Mouse (Mus musculus): ENCODE results near the gene Rhov. TPM values are rescaled to one million over a fixed set of nuclear protein-coding genes. Genes with fewer than 3 reads are reported as not detected.

Rhov gene
- polyA plus RNA-seq, 1 experiment from 2014 or later = 1.0 TPM

DNA sequence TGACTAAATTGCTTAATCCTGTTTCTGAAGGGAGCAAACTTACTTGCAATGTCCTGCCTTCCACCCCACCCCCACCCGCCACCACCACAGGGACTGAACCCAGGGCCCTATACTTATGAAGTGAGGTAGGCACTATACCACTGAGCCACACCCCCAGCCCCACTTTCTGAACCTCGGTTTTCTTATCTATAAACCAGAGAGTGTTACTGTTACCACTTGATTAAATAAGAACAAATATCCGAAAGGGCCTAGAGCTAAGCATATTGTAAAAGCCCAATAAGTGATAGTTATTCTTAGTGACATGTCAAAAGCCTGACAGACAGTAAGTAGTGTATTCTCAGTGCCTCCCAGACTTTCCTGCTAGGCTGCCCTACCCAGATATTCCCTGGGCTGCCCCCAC lies 33.3 kb upstream of the Rhov start:
- H3K9me3 ChIP-seq (replicated peaks; ENCODE audit: control insufficient read depth, low read length) = no peaks in the 10 kb centered on the region
- H3K4me2 ChIP-seq (ENCODE audit: low read depth, low read length) = no peak overlapping the region
- peaks cover 16% of the 10 kb centered on the region for H3K4me1 ChIP-seq (ENCODE audit: control insufficient read depth, insufficient read depth, low read length)
- no peak overlapping the region for H3K9ac ChIP-seq (ENCODE audit: low read length)
- no peak overlapping the region for H3K4me3 ChIP-seq (ENCODE audit: low read length)
- no peaks in the 10 kb centered on the region for H3K27me3 ChIP-seq (ENCODE audit: control insufficient read depth, insufficient read depth, low read length)
- H3K27ac ChIP-seq (ENCODE audit: low read length) = no peak overlapping the region; the same call in 1 of the 2 replicates
- WGBS = 46% methylated on average over 3 of the region's 3 CpGs
- no peaks in the 10 kb centered on the region for H3K36me3 ChIP-seq (ENCODE audit: control insufficient read depth, insufficient read depth)
- no peak for ATAC-seq (replicated peaks; ENCODE audit: extremely low read depth, insufficient read depth, low FRiP score)

DNA sequence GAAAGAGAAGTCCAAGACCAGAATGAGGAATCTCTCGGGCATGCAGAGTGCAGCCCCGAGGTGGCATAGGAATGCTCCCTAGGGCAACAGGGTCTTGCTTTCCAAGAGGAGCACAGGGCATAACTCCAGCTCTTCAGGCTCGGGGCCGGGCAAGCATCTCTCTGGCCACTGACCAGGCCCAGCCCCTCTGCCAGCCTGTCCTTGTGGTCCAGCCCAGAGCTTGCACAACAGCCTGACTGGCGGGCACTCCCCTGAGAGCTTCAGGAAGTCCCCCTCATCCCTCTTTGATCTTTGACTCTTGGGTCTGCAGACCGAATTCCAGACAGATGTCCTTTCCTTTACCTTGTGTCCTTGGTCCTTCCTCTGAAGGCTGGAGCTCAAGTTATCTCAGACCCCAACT lies 31.8 kb upstream of the Rhov start:
- Histone ChIP-seq H3K36me3 (ENCODE audit: control insufficient read depth, insufficient read depth) (no peaks in the 10 kb centered on the region), H3K4me1 (ENCODE audit: control insufficient read depth, insufficient read depth, low read length) (peaks cover 16% of the 10 kb centered on the region), H3K27ac (ENCODE audit: low read length) (no peak overlapping the region), H3K9ac (ENCODE audit: low read length) (no peak overlapping the region), H3K4me3 (ENCODE audit: low read length) (no peak overlapping the region), H3K27me3 (ENCODE audit: control insufficient read depth, insufficient read depth, low read length) (no peaks in the 10 kb centered on the region), H3K4me2 (ENCODE audit: low read depth, low read length) (no peak overlapping the region), H3K9me3 (replicated peaks; ENCODE audit: control insufficient read depth, low read length) (no peaks in the 10 kb centered on the region)
- no peak for ATAC-seq (replicated peaks; ENCODE audit: extremely low read depth, insufficient read depth, low FRiP score)
- 63% methylated on average over 6 of the region's 6 CpGs for WGBS

DNA sequence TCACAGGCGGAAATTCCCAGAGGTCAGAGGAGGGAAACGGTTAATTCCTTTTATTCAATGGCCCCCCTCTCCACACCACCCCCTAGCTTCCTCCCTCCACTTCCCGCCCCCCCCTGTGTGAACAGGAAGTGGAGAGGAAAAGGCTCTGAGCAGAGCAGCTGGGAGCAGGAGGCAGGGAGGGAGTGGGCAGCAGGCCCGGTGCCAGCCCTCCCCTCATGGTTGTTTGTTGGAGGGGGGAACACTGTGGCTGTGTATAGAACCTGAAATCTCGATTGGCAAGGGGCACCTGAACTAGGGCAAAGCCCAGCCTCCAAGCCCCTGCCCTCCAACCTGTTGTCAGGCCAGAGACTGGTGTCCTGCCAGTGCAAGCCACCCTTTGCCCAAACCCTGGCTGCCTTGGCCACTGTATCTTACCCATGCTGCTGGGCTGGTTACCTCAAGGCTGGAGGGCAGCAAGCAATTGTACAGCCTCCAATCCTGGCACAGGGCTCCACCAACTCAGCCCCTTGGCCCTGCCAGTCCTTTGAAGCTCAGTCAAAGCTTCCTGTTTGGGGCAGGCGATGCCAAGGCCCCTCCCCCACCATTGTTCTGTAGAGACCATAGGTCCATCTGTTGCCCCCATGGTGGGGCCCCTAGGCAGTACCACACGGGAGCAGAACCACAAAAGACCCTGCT lies 29.9 kb upstream of the Rhov start:
- Histone ChIP-seq H3K27ac (ENCODE audit: low read length) (peak overlapping the region; percentile 69), H3K4me1 (ENCODE audit: control insufficient read depth, insufficient read depth, low read length) (peaks cover 16% of the 10 kb centered on the region), H3K9me3 (replicated peaks; ENCODE audit: control insufficient read depth, low read length) (no peaks in the 10 kb centered on the region), H3K9ac (ENCODE audit: low read length) (peak overlapping the region; percentile 28), H3K4me2 (ENCODE audit: low read depth, low read length) (peak overlapping the region; percentile 61), H3K36me3 (ENCODE audit: control insufficient read depth, insufficient read depth) (peaks cover 7% of the 10 kb centered on the region), H3K27me3 (ENCODE audit: control insufficient read depth, insufficient read depth, low read length) (no peaks in the 10 kb centered on the region), H3K4me3 (ENCODE audit: low read length) (peak overlapping the region; percentile 36)
- 48% methylated on average over 7 of the region's 7 CpGs for WGBS
- ATAC-seq (replicated peaks; ENCODE audit: extremely low read depth, insufficient read depth, low FRiP score) = peak; percentile 45

DNA sequence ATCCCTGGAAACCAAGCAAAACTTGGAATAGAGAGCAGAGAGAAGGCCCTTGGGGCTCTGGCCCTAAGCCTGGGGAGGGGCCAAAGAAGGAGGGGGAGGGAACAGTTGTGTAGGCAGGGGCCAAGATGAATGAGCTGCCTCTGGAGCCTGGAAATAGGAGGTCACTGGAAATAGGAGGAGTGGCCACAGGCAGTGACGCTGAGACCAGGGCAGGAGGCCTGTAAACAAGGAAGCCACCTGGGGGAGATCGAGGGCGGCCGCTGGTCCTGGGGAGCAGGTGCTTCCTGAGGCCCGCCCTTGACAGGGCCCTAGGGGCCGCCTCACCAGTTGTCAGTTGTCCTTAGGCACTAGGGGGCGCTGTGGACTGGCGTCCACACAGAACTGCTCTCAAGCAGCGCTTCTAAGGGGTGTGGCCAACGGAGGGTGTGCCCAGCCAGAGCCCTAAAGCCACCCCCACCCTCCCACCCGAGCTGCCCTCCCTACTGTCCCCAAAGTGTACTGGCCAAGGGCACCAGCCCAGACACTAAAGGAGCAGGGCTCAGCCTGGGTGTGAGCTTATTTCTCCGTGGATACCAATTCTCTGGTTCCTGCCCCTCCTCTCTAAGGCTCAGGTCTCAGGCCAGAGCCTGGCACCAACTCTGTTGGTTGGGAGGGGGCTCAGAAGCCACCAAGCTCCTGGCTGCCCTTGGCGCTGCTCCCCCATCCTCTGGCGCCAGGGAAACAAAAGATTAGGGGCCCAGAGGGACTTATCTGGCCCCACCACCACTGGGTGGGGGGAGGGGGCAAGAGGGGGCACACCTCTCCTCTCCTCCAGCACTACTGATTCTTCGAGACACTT lies 29.1 kb upstream of the Rhov start:
- Histone ChIP-seq H3K27me3 (ENCODE audit: control insufficient read depth, insufficient read depth, low read length) (no peaks in the 10 kb centered on the region), H3K27ac (ENCODE audit: low read length) (peak overlapping the region; percentile 69), H3K36me3 (ENCODE audit: control insufficient read depth, insufficient read depth) (peaks cover 7% of the 10 kb centered on the region), H3K4me3 (ENCODE audit: low read length) (peak overlapping the region; percentile 36), H3K9me3 (replicated peaks; ENCODE audit: control insufficient read depth, low read length) (no peaks in the 10 kb centered on the region), H3K4me1 (ENCODE audit: control insufficient read depth, insufficient read depth, low read length) (peaks cover 16% of the 10 kb centered on the region), H3K4me2 (ENCODE audit: low read depth, low read length) (peak overlapping the region; percentile 61), H3K9ac (ENCODE audit: low read length) (peak overlapping the region; percentile 28)
- WGBS = 9% methylated on average over 15 of the region's 15 CpGs
- ATAC-seq (replicated peaks; ENCODE audit: extremely low read depth, insufficient read depth, low FRiP score) = peak; percentile 89

DNA sequence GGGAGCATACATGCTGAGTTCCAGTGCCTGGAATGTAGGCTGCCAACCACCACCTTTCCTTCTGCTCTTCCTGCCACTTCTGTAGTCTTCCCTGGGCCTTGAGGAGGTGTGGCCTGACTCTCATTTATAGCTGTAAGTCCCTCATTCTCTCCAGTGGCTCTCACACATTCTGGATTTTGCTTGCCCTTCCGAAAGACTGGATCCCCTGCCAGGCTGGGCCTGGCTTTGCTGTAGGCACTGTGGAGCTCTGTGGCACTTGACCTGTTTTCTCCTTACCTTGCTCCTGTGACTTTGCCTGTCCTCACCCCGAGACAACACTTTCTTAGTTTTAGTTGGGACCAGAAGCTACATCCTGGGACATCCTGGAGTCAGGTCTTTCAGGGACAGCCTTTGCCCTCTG lies 27.8 kb upstream of the Rhov start:
- Histone ChIP-seq H3K27ac (ENCODE audit: low read length) (peak overlapping the region; percentile 67), H3K4me1 (ENCODE audit: control insufficient read depth, insufficient read depth, low read length) (peaks cover 14% of the 10 kb centered on the region), H3K4me2 (ENCODE audit: low read depth, low read length) (no peak overlapping the region), H3K9me3 (replicated peaks; ENCODE audit: control insufficient read depth, low read length) (no peaks in the 10 kb centered on the region), H3K4me3 (ENCODE audit: low read length) (no peak overlapping the region), H3K9ac (ENCODE audit: low read length) (no peak overlapping the region), H3K36me3 (ENCODE audit: control insufficient read depth, insufficient read depth) (peaks cover 20% of the 10 kb centered on the region), H3K27me3 (ENCODE audit: control insufficient read depth, insufficient read depth, low read length) (no peaks in the 10 kb centered on the region)
- WGBS = 78% methylated on average over 2 of the region's 2 CpGs
- no peak for ATAC-seq (replicated peaks; ENCODE audit: extremely low read depth, insufficient read depth, low FRiP score)

DNA sequence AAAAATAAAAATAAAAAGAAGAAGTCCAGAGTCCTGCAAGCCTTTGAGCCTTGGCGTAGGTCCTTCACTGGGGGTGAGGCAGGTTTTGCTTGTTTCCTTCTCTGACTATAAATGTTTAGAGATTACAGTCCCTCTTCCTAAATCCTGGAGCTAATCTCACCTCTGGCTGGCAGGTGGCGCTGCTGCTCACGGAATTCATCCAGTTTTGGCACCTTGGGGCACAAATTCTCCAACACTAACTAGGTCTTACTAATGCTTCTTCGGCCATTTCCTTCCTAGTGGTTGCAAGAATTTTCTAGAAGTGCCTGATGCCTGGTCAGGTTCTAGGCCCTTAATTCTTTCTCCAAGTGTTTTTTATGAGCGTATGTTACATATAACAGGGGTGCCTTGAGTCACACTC lies 27.3 kb upstream of the Rhov start:
- ATAC-seq (replicated peaks; ENCODE audit: extremely low read depth, insufficient read depth, low FRiP score) = no peak
- Histone ChIP-seq H3K27me3 (ENCODE audit: control insufficient read depth, insufficient read depth, low read length) (no peaks in the 10 kb centered on the region), H3K9me3 (replicated peaks; ENCODE audit: control insufficient read depth, low read length) (no peaks in the 10 kb centered on the region), H3K9ac (ENCODE audit: low read length) (no peak overlapping the region), H3K4me3 (ENCODE audit: low read length) (no peak overlapping the region), H3K4me2 (ENCODE audit: low read depth, low read length) (no peak overlapping the region), H3K36me3 (ENCODE audit: control insufficient read depth, insufficient read depth) (peaks cover 25% of the 10 kb centered on the region), H3K4me1 (ENCODE audit: control insufficient read depth, insufficient read depth, low read length) (peaks cover 14% of the 10 kb centered on the region), H3K27ac (ENCODE audit: low read length) (peak overlapping the region; percentile 67)
- WGBS = 42% methylated on average over 5 of the region's 5 CpGs

DNA sequence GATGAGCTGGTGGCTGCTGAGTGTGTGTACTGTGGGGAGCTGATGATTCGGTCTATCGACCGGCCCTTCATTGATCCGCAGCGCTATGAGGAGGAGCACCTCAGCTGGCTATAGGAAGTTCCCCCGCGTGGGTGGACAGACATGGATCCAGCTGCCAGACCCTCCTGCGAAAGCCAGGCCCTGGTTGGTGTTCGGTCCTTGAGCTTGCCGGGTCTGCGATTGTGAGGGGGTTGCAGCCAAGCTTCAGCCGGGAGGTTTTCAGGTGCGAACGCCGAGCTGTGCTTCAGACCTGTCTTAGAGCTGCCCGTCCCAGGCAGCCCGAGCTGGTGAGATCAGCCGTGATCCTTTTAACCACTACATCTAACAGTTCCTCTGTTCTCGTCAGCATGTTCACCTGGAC lies 26.4 kb upstream of the Rhov start:
- ATAC-seq (replicated peaks; ENCODE audit: extremely low read depth, insufficient read depth, low FRiP score) = no peak
- H3K36me3 ChIP-seq (ENCODE audit: control insufficient read depth, insufficient read depth) = peaks cover 32% of the 10 kb centered on the region
- WGBS = 93% methylated on average over 19 of the region's 19 CpGs

DNA sequence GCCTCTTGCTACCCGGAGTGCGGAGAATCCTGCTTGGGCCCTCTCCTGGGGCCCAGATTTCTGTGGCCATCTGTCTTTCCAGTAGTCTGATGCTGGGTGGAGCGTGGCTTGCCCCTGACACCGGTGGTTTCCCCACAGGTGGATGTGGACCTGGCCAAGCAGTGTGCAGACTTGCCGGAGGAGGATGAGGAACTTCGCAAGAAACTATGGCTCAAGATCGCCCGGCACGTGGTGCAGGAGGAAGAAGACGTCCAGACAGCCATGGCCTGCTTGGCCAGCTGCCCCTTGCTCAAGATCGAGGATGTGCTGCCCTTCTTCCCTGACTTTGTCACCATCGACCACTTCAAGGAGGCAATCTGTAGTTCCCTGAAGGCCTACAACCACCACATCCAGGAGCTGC lies 25.7 kb upstream of the Rhov start:
- Histone ChIP-seq H3K4me2 (ENCODE audit: low read depth, low read length) (no peak overlapping the region), H3K27ac (ENCODE audit: low read length) (no peak overlapping the region), H3K9ac (ENCODE audit: low read length) (no peak overlapping the region), H3K27me3 (ENCODE audit: control insufficient read depth, insufficient read depth, low read length) (no peaks in the 10 kb centered on the region), H3K4me3 (ENCODE audit: low read length) (no peak overlapping the region), H3K9me3 (replicated peaks; ENCODE audit: control insufficient read depth, low read length) (no peaks in the 10 kb centered on the region), H3K36me3 (ENCODE audit: control insufficient read depth, insufficient read depth) (peaks cover 37% of the 10 kb centered on the region), H3K4me1 (ENCODE audit: control insufficient read depth, insufficient read depth, low read length) (peaks cover 14% of the 10 kb centered on the region)
- ATAC-seq (replicated peaks; ENCODE audit: extremely low read depth, insufficient read depth, low FRiP score) = no peak
- WGBS = 90% methylated on average over 12 of the region's 12 CpGs

More for the DNA sequence above, 26.4 kb upstream of the Rhov start:
- Histone ChIP-seq H3K4me1 (ENCODE audit: control insufficient read depth, insufficient read depth, low read length) (peaks cover 14% of the 10 kb centered on the region), H3K4me3 (ENCODE audit: low read length) (no peak overlapping the region), H3K9me3 (replicated peaks; ENCODE audit: control insufficient read depth, low read length) (no peaks in the 10 kb centered on the region), H3K27me3 (ENCODE audit: control insufficient read depth, insufficient read depth, low read length) (no peaks in the 10 kb centered on the region), H3K9ac (ENCODE audit: low read length) (no peak overlapping the region), H3K4me2 (ENCODE audit: low read depth, low read length) (no peak overlapping the region), H3K27ac (ENCODE audit: low read length) (no peak overlapping the region)

DNA sequence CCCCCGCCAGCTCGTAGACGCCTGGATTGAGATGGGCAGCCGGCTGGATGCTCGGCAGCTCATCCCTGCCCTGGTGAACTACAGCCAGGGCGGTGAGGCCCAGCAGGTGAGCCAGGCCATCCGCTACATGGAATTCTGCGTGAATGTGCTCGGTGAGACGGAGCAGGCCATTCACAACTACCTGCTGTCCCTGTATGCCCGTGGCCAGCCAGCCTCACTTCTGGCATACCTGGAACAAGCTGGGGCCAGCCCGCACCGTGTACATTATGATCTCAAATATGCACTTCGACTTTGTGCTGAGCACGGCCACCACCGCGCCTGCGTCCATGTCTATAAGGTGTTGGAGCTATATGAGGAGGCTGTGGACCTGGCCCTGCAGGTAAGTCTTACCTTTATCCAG lies 23.3 kb upstream of the Rhov start:
- no peak overlapping the region for H3K9ac ChIP-seq (ENCODE audit: low read length)
- peaks cover 4% of the 10 kb centered on the region for H3K4me1 ChIP-seq (ENCODE audit: control insufficient read depth, insufficient read depth, low read length)
- WGBS = 88% methylated on average over 18 of the region's 18 CpGs
- H3K27ac ChIP-seq (ENCODE audit: low read length) = no peak overlapping the region
- no peak overlapping the region for H3K4me2 ChIP-seq (ENCODE audit: low read depth, low read length)
- no peaks in the 10 kb centered on the region for H3K27me3 ChIP-seq (ENCODE audit: control insufficient read depth, insufficient read depth, low read length)
- H3K36me3 ChIP-seq (ENCODE audit: control insufficient read depth, insufficient read depth) = peaks cover 49% of the 10 kb centered on the region
- H3K9me3 ChIP-seq (replicated peaks; ENCODE audit: control insufficient read depth, low read length) = no peaks in the 10 kb centered on the region
- ATAC-seq (replicated peaks; ENCODE audit: extremely low read depth, insufficient read depth, low FRiP score) = no peak
- no peak overlapping the region for H3K4me3 ChIP-seq (ENCODE audit: low read length)

Data from heart, embryonic 16.5 days (tissue).